Mouse (Mus musculus) layer of hippocampus, adult 6 months (tissue): ENCODE data around the gene Arl6ip5. TPM values are rescaled to one million over a fixed set of nuclear protein-coding genes. Genes with fewer than 3 reads are reported as not detected.

Experiments
- long read RNA-seq, 2 experiments: library from polyadenylated mRNA; unstranded; transcript quantifications; one replicate each; pipeline ENCODE4 v2.0.0; 2019 to 2020
- polyA plus RNA-seq: library from polyadenylated mRNA; unstranded; fragments of <200 nt; fragmentation: Nextera tagmentation; gene quantifications from 2 replicates; pipeline ENCODE4 v1.2.3, GENCODE M21; 2021

The Arl6ip5 gene
- polyA plus RNA-seq = 62.8 and 68.2 TPM in 2 replicates
- long read RNA-seq, experiment 1, transcript Arl6ip5-201 (3 exons, 1,442 nt) = major isoform, 42 of 45 reads
- long read RNA-seq, experiment 1, partial matches to known transcripts = 2 of 45 reads
- long read RNA-seq, experiment 1, other reads (novel, unspliced or antisense) = 1 of 45 reads
- long read RNA-seq, experiment 2, transcript Arl6ip5-201 (3 exons, 1,442 nt) = major isoform, 127 of 133 reads
- long read RNA-seq, experiment 2, partial matches to known transcripts = 5 of 133 reads
- long read RNA-seq, experiment 2, other reads (novel, unspliced or antisense) = 1 of 133 reads

GRCm38 (mm10) chr6:97210191-97210961, at the start of gene Arl6ip5:
Gene Arl6ip5, plus strand, starts transcription at chr6:97210689.

GRCm38 (mm10) chr6:97178491-97179366, 31.8 kb upstream of the Arl6ip5 start, which contains the start of gene Tmf1:
Gene Tmf1, minus strand, starts transcription at chr6:97179122.

DNA sequence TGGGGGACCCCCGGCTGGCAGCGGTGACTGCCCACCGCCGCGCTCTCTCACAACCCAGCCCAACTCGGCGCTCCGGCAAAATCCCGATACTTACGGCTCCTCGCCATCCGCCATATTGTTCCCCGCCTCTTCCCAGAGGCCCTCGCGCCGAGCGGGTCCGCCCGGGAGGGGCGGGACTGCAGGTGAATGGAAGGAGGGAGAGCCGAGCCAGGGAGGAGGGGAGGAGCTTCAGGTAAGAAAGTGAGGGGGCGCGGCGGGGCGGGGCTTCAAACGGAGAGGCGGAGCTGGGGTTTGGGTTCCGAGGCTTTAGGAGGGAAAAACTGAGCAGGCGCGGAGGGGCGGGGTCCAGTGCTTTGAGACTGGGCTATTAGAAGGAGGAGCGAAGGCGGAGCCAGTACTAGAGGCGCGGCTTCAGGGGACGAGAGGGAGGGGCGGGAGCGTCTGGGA, 5.0 kb upstream of the Arl6ip5 start, which contains the start of gene Uba3:
TSS of gene Uba3 (minus strand) at position 209 of the 447 bp plus-strand sequence.

DNA sequence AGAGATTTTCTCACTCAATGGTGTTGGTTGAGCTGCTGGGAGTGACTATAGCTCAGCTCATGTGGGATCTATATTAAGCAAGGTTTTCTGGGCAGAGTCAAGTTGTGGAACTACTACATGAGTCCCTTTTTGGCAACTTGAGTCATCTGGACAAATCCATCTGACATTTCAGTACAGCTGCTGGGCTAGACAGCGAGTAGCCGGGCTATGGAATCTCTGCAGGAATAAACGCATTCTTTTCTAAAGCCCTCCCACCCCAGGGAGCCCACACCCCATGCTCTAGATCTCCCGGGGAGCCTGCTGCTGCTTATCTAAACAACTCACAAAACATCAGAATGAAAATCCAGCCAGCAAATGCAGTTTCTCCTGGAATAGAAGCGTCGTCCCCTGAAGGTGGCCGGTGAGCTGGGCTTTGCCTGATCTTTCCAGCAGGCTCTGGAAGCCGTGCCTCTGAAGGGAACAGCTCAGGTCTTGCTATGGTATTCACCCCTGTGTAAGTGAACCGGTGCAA, 42.3 kb downstream of the Arl6ip5 start, which contains the start of gene Lmod3:
TSS of gene Lmod3 (minus strand) at position 49 of the 511 bp plus-strand sequence.

Other genes starting within 250 kb of the Arl6ip5 start
- gene Fam19a4, start 150.3 kb upstream of the Arl6ip5 start, polyA plus RNA-seq = 0.43 and 0.67 TPM in 2 replicates
- gene Eogt, start 61.5 kb upstream of the Arl6ip5 start, polyA plus RNA-seq = 3.1 and 3.3 TPM in 2 replicates
- gene Tmf1, start 31.6 kb upstream of the Arl6ip5 start, polyA plus RNA-seq = 21.6 and 38.0 TPM in 2 replicates
- 42.1 and 45.7 TPM in 2 replicates for gene Uba3, start 5.0 kb upstream of the Arl6ip5 start, polyA plus RNA-seq
- gene Lmod3, start 42.1 kb downstream of the Arl6ip5 start, polyA plus RNA-seq = not detected in 2 replicates